Mouse (Mus musculus) cerebellum, adult 18-20 months (tissue): ENCODE measurements around the gene Tmprss5.

Experiments
- DNase-seq, 2 experiments: peaks; one replicate each; pipeline ENCODE4 v3.0.0; 2021

Tmprss5 gene

DNA sequence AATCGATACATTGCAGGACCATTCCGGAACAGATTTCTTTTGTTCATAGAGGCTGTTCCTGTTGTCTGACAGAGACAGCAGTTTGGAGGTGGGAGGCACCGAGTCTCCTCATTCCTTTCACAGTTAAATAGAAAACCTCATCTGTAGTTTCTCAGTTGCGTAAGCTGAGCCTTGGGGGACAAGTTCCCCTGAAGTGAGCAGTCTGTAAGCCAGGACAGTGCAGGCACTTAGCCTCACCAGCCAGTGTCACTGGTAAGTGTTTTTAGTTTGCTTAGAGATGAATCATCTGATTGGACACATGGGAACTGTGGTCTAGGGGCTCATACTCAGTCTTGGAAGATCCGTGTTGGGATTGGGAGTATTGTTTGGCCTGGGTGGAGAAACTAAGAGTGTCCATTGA lies at the start of gene Tmprss5:
Gene Tmprss5 (plus strand): TSS at position 154 of the 400 bp plus-strand sequence.
- no peak for DNase-seq

DNA sequence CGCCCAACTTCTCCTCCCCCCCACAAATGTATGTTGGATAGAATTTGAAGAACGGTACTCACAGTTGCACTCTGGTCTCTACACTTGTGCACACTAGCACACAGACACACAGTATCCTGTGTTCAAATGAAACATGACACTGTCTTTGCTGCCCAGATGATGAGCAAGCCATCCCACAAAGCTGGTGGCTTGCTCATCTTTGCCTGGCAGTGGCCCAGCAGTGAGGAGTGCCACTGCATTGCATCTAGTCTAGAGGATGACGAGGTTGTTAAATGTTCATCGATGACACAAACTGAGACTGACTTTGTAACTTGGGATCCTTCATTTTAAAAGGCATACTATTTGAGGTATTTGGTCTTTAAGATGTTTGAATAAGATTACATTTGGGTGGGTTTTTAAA lies 46.3 kb upstream of the Tmprss5 start:
- DNase-seq = no peak

DNA sequence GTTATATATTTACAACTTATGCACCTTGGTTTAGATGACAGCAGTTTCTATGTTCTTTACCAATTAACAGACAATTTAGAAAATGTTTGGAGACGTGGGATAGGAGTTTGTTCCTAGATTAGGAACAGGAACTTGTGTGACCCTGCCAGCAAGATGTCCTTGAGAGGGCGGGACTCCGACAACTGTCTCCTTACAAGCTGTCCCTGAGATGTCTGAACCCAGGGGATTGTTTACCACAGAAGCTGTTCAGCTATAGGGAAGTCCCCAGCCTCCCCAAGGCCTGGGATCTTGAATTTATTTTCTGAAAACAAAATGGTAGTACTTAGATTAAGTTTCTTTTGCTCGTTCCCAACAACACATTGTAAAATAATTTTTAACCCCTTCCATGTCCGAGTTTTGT lies 30.2 kb upstream of the Tmprss5 start:
- DNase-seq = no peak

DNA sequence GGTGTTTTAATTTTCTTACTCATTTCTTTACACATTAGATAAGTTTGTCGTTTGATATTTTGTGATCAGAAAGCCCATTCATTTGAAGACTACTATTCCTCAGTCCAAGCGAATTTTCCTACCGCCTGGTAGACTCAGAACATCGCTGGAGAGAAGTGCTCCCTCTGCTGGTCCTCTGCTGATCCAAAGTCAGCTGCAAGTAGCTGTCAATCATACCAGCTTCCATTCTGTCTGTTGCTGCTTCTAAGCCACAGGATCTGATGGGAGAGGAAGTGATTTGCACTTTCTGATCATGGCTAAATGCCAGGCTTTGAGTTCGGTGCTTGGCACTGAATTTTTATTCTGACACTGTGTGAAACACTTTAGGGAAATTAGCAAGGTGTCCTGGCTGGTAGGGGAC lies 29.7 kb upstream of the Tmprss5 start:
- DNase-seq = peak; percentile 62 to 68

DNA sequence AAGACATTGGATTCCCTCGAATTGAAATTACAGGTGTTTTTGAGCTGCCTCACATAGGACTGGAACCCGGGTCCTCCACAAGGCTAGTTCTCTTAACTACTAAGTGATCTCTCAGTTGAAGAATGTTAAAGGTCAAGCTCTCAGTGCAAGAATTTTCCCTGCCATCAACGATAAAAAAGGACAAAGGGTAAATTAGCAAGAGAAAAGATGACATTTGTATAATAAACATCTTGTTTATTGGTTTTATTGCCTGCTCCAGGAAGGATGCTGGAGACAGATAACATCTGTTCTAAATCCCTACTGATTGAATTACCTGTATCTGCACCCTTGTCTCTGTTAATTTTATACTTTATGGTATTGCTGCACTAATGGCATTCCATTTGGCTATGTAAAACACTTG lies 27.0 kb upstream of the Tmprss5 start:
- no peak for DNase-seq

- DNase-seq = peak; percentile 96 to 99
Measured at GRCm38 (mm10) chr9:49055333-49056205, 25.5 kb upstream of the Tmprss5 start, which contains the start of gene Zw10. Zw10 (plus strand) TSS chr9:49055613.

DNA sequence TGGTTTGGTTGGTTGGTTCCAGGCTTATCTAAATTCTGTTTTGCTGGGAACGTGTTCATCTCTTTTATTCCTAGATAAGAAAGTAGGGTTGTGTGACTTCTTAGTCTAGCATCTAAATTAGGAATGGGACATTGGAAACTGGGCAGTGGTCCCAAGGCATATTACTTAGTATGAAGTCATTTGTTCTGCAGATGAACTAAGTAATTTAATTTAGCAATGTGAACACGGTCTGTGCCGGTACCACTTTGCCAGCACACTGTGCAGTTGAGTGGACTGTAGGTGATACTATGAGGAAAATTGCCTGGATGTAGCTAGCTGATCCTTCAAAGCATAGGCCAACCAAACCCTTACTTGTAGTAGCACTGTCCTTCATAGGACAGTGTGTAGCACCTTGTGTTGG lies 4.2 kb upstream of the Tmprss5 start:
- DNase-seq = no peak

- peak; percentile 83 for DNase-seq
Measured at GRCm38 (mm10) chr9:49081561-49081960, 501 bp downstream of the Tmprss5 start.

DNA sequence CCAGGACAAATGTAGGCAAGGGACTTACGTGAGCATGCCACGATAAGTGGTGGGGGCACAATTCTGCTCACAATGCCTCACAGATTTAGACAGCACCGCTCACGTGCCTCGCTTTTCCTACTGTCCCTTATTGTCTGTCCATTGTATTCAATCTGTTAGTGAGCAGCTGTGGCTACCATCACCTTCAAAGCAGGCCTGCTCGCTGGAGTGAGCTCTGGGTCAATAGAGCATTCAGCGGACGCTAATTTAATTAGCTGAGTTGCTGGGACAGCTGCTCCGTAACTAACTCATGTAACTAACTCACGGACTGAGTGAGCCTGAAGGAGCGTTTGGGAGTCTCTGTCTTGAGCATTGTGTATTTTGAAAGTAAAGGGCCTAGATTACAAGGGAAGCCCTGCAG lies 6.3 kb downstream of the Tmprss5 start:
- no peak for DNase-seq

- no peak for DNase-seq
Measured at GRCm38 (mm10) chr9:49098871-49099270, 17.8 kb downstream of the Tmprss5 start.

DNA sequence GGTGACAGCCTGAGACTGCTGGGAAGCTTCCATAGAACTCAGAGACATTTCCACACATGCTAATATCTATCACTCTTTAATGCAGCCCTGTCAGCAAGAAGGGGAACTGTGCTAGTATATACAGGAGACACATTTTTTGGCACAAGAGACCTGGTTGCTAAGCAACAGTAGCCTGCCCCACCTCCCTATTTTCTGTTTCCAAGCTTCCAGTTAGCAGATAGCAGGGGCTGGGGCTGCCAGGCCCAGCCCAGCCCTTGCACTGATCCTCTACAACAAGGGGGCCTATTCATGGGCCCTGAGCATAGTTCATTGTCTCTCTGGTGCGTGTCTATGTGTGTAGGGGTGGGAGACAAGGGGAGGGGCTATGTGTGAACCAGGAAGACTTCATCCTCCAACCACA lies 21.3 kb downstream of the Tmprss5 start:
- DNase-seq = peak in 1 of 2 experiments; percentile 8

GRCm38 (mm10) chr9:49109101-49109500 lies 28.0 kb downstream of the Tmprss5 start:
- DNase-seq = no peak

- DNase-seq = no peak
Measured at GRCm38 (mm10) chr9:49110476-49111220, 29.6 kb downstream of the Tmprss5 start.

DNA sequence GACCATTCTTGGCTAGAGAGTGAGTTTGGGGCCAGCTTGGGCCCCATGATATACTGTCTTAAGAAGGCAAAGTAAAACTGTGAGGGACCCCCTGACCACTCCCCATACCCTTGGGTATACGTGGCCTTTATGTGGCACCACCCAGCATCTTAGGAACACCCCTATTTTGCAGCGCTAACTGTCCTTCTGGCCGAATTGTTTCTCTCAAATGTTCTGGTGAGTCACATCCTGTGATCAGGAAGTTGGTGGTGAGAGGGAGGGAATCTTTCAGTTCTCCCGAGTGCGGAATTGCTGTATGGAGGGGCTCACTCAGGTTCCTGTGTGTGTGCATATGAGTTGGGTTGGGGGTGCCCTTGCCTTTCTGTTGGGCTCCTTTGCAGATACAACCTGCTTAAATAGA lies 30.2 kb downstream of the Tmprss5 start:
- DNase-seq = no peak

DNA sequence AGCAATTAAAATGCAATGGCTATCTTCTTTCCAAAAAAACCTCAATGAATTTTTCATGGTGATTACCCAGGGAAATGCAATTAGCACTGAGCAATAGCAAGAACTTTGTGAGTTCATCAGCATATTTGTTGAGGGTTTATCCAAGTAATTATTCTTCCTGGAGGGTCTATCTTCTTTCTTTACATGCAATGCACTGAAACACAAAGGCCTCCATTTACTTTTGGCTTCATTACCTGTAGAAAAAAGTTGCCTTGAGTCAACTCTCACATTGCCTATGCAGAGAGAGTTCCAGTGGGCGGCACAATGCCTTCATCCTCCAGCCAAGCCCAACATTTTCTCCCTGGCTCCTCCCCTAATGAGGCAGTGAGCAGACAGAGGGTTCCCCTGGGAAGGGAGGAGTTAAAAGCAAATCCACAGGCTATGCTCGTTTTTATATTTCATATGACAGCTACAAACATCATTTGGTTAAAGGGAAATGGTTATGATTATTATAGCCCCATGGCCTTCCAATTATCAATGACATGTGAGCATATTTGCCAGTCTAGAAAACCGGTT lies 37.3 kb downstream of the Tmprss5 start:
- no peak for DNase-seq

DNA sequence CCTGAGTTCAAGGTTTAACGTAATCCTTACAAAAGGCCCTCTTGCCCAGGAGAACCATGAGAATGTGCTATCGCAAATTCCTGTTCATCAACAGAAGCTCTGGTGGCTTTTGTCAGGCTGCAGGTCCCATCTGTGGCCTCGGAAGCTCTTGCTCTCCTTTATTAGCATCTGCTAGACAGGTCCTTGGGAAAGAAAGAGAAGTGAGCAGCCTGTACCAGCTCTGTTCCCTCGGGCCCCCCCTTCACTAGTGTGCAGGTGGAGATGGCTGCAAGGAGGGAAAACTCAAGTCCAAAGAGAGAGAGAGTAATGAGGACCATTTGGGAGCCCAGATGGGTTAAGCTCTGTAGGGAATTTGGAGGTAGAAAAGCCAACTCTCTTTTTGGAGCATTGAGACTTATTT lies 38.7 kb downstream of the Tmprss5 start:
- peak; percentile 7 to 39 for DNase-seq

DNA sequence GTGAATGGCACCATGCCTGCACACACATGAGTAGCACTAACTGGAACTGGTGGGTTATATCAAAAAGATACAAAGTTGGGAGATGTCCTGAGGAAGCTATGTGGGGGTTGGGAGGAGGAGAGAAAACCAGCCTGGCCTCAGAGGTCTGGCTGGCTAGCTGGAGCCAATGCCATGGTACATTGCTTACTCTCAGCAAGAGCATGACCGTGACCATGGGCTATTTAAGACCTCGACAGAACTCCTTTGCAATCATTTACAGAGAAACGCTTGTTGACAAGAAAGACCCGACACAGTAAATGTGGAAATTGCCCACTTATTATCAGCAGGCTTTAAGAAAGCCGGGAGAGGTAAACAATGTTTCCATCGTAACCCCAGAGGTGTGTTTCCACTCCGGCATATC lies 44.6 kb downstream of the Tmprss5 start:
- no peak for DNase-seq

DNA sequence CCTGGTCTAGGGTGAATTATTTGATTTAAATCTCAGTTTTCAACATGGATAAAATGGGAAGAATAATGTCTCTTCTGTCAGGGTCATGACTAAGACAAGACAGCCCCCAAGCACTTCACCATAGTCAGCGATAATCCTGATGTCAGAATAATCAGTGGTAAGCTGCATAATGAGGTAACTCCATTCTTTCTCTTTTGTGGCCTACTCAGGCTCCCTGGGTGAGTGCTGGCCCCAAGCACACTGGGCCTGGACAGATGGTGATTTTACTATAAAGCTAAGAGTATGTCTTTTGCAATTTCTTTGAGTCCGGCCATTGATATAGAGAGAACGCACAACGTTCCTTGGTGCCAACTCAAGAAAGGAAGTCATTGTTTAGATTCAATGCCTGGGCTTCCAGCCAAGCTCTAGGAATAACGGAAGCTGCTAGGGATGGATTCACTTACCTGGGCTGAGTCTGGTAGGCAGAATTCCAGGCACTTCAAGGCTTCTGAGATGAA lies 49.5 kb downstream of the Tmprss5 start:
- DNase-seq = no peak

DNA sequence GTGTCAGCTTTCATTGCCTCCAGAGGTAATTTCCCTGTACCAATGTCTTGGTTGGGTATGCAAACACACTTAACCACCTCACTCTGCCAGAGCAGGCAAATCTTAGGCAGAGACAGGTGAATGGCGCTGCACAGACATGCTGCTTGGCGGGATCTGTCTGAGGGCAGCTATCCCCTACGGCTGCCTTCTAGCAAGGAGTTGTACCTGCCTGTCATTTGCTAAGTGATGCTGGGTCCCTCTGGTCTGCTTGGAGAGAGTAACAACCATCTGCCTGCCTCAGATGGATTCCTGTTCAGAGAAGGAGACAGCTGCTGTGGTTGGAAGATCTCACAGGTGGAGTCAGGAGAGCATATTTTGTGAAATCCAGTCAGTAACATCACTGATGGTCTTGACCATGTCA lies 62.8 kb downstream of the Tmprss5 start:
- no peak for DNase-seq

DNA sequence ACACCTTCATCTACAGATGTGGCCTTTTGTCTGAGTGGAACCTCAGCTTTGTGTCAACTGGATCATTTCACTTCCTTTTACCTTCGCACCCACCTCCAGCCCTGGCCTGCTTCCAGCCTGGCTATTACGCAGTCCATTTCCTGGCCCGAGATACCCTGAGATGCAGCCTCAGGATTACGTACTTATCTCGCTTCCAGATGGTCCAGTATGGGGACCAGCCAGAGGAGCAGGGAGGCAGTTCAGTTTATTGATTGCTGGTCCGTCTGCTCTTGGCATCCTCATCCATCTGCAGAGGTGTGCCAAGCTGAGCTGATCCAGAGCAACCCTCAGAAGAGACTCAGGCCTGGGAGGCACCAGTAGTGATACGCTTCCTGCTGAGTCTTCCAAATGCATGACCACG lies 64.7 kb downstream of the Tmprss5 start:
- peak in 1 of 2 experiments; percentile 5 for DNase-seq

GRCm38 (mm10) chr9:49147031-49147430 lies 66.0 kb downstream of the Tmprss5 start:
- no peak for DNase-seq
